Comparison of ENCODE assay signal across 1 mouse cellular context in the genomic region with DNA sequence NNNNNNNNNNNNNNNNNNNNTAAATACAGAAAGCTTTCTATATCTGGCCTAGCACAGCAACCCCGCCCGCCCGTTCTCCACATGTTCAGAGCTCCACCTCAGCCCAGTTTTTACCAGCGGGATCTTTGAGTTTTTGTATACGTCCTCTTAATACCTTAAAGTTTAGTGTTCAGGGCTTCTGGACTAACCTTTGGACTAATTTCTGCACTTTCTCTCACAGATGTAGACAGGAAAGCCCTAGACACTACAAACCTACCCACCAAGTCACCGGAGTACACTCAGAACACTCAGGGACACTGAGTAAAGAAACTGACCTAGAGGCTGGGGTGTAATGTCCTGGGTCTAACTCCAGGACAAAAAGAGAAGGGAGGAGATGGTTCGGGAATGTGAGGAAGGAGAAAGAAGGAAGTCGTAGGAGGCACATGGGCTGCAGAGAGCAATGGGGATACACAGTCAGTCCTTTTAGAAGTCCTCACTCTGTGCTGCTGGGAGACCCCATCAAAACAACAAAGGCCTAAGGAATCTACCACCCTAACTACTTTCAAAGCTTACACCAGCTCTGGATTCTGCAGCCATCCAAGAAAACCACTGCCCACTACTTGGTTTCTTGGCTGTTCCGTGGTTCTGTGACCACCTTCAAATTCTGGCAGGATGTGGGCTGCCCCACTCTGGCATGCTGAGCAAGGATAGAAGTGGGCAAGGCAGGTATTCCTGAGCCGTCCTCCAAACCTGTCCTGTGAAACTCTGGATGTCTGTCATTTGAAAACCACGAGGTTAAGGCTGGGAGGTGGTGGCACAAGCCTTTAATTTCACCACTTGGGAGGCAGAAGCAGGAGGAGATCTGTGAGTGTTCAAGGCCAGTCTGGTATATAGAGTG.
TF ChIP-seq lines count a peak whose summit lies in the region.

No protein-coding gene starts in this region.

TF ChIP-seq in MEL, 35 proteins besides CTCF, POLR2A, EP300 and RAD21:
- TF ChIP-seq SIN3A (IDR thresholded peaks at IDR 0.05; ENCODE audit: low read length) (0 out of 2 replicates have a peak, but pooled peaks have one; percentile 25), MYC (IDR thresholded peaks at IDR 0.05; ENCODE audit: low read depth, low read length) (0 out of 2 replicates have a peak, but pooled peaks have one; percentile 18), MXI1 (IDR thresholded peaks at IDR 0.05; ENCODE audit: low read depth, low read length) (peak; percentile 85), MYB (IDR thresholded peaks at IDR 0.05; ENCODE audit: low read depth, low read length) (no peak), CHD1 (IDR thresholded peaks at IDR 0.05; ENCODE audit: low read depth, low read length) (no peak), ZMIZ1 (IDR thresholded peaks at IDR 0.05; ENCODE audit: low read depth, low read length) (no peak), MEF2A (IDR thresholded peaks at IDR 0.05; ENCODE audit: extremely low read depth, insufficient replicate concordance, low read depth, low read length, poor library complexity, severe bottlenecking) (no peak), POLR2AphosphoS2 (IDR thresholded peaks at IDR 0.05; ENCODE audit: low read length) (no peak), USF1 (IDR thresholded peaks at IDR 0.05; ENCODE audit: low read depth, low read length) (no peak), TCF12 (IDR thresholded peaks at IDR 0.05; ENCODE audit: low read depth, low read length) (0 out of 2 replicates have a peak, but pooled peaks have one; percentile 3), ZKSCAN1 (IDR thresholded peaks at IDR 0.05; ENCODE audit: low read depth, low read length) (peak; percentile 46; the same call in 1 of the 2 replicates), NRF1 (IDR thresholded peaks at IDR 0.05; ENCODE audit: insufficient read depth, low read depth, low read length, poor library complexity, severe bottlenecking) (no peak)
